Mouse (Mus musculus) midbrain, embryonic 12.5 days (tissue): ENCODE data around the gene Chmp2a. TPM values are rescaled to one million over a fixed set of nuclear protein-coding genes. Genes with fewer than 3 reads are reported as not detected.

Source experiments
- ATAC-seq: fragments of 200-750 bp; cut with Nextera tagmentation; 2 replicates; pipeline ENCODE4 v1.8.0; 2017; ENCODE audit warnings: low read depth, moderate TSS enrichment, moderate library complexity; ENCODE audit not compliant: low FRiP score
- H3K27ac ChIP-seq: fragments of 300-500 bp; sonication (generic); replicated peaks from 2 replicates; pipeline ENCODE4 v1.5.1; 2016; ENCODE audit warnings: mild to moderate bottlenecking
- H3K27me3 ChIP-seq: fragments of 300-500 bp; sonication (generic); 2 replicates; pipeline ENCODE4 v1.6.1; 2016; ENCODE audit warnings: mild to moderate bottlenecking
- H3K36me3 ChIP-seq: fragments of 300-500 bp; sonication (generic); 2 replicates; pipeline ENCODE4 v1.6.1; 2016
- H3K4me1 ChIP-seq: fragments of 300-500 bp; sonication (generic); 2 replicates; pipeline ENCODE4 v1.6.1; 2016
- H3K4me2 ChIP-seq: fragments of 300-500 bp; sonication (generic); replicated peaks from 2 replicates; pipeline ENCODE4 v1.6.1; 2016; ENCODE audit warnings: mild to moderate bottlenecking, moderate library complexity
- H3K4me3 ChIP-seq: fragments of 300-500 bp; sonication (generic); 2 replicates; pipeline ENCODE4 v1.5.1; 2016; ENCODE audit warnings: mild to moderate bottlenecking
- H3K9ac ChIP-seq: fragments of 300-500 bp; sonication (generic); replicated peaks from 2 replicates; pipeline ENCODE4 v1.6.1; 2016; ENCODE audit warnings: mild to moderate bottlenecking, moderate library complexity
- H3K9me3 ChIP-seq: fragments of 300-500 bp; sonication (generic); 2 replicates; pipeline ENCODE4 v1.6.1; 2016; ENCODE audit warnings: mild to moderate bottlenecking
- WGBS: fragments of 180-500 bp; shearing (Covaris S2); methylation state at CpG from one replicate; pipeline ENCODE4 v1.1.7; 2016; 5-methylcytosine and 5-hydroxymethylcytosine counted together
- polyA plus RNA-seq: library from polyadenylated mRNA; unstranded; fragments of >200 nt; fragmentation: Nextera tagmentation; extraction: Ambion mirVana; gene quantifications from 2 replicates; pipeline ENCODE4 v1.2.1, GENCODE M21; 2016

Chmp2a gene
- polyA plus RNA-seq, 1 experiment from 2014 or later, result 150 TPM

GRCm38 (mm10) chr7:13032541-13032940 lies 2.1 kb downstream of the Chmp2a start:
- H3K36me3 ChIP-seq, result peaks cover 70% of the 10 kb centered on the region
- ATAC-seq, result no peak
- no peaks in the 10 kb centered on the region for H3K27me3 ChIP-seq
- H3K4me2 ChIP-seq, result no peak overlapping the region
- H3K9ac ChIP-seq, result no peak overlapping the region
- H3K27ac ChIP-seq, result no peak overlapping the region
- H3K4me3 ChIP-seq, result no peak overlapping the region
- peaks cover 27% of the 10 kb centered on the region for H3K4me1 ChIP-seq
- H3K9me3 ChIP-seq, result no peaks in the 10 kb centered on the region
- WGBS, result 93% methylated on average over 7 of the region's 7 CpGs

- Histone ChIP-seq H3K36me3 (peaks cover 75% of the 10 kb centered on the region), H3K9me3 (no peaks in the 10 kb centered on the region), H3K27me3 (no peaks in the 10 kb centered on the region), H3K4me2 (no peak overlapping the region), H3K4me3 (no peak overlapping the region), H3K4me1 (peaks cover 29% of the 10 kb centered on the region), H3K27ac (no peak overlapping the region), H3K9ac (no peak overlapping the region)
- no peak for ATAC-seq
- WGBS, result 86% methylated on average over 2 of the region's 2 CpGs
These were observed 2.6 kb downstream of the Chmp2a start for GRCm38 (mm10) chr7:13031983-13032382.

DNA sequence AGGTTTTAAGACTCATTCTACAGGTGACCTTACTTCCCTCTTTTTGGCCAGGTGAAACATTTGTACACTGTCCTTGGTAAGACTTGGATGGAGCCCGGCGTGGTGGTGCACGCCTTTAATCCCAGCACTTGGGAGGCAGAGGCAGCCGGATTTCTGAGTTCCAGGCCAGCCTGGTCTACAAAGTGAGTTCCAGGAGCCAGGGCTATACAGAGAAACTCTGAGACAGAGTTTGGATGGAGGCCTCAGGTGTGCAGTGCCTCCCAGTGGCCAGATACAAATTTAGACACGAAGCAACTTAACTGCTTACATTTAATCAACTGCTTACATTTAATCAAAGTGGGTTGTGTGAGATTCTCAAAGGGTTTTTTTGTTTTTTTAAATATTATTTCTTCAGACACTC lies 3.5 kb downstream of the Chmp2a start:
- Histone ChIP-seq H3K36me3 (peaks cover 81% of the 10 kb centered on the region), H3K9ac (no peak overlapping the region), H3K4me3 (no peak overlapping the region), H3K4me2 (no peak overlapping the region), H3K27me3 (no peaks in the 10 kb centered on the region), H3K4me1 (peaks cover 29% of the 10 kb centered on the region), H3K9me3 (no peaks in the 10 kb centered on the region), H3K27ac (no peak overlapping the region)
- ATAC-seq, result no peak
- 76% methylated on average over 5 of the region's 5 CpGs for WGBS

- H3K9me3 ChIP-seq, result no peaks in the 10 kb centered on the region
- H3K9ac ChIP-seq, result no peak overlapping the region
- ATAC-seq, result no peak
- peaks cover 75% of the 10 kb centered on the region for H3K36me3 ChIP-seq
- WGBS, result 90% methylated on average over 4 of the region's 4 CpGs
- H3K4me2 ChIP-seq, result no peak overlapping the region
- H3K27ac ChIP-seq, result no peak overlapping the region
- no peaks in the 10 kb centered on the region for H3K27me3 ChIP-seq
- H3K4me1 ChIP-seq, result peaks cover 27% of the 10 kb centered on the region
- H3K4me3 ChIP-seq, result no peak overlapping the region
These were observed 5.6 kb downstream of the Chmp2a start for GRCm38 (mm10) chr7:13028986-13029385.

GRCm38 (mm10) chr7:13025511-13026112 lies 9.0 kb downstream of the Chmp2a start:
- Histone ChIP-seq H3K36me3 (peaks cover 52% of the 10 kb centered on the region), H3K9me3 (no peaks in the 10 kb centered on the region), H3K27me3 (no peaks in the 10 kb centered on the region), H3K4me2 (peak overlapping the region; percentile 97), H3K9ac (peak overlapping the region; percentile 91), H3K4me3 (peak overlapping the region; percentile 73), H3K27ac (peak overlapping the region; percentile 98; the same call in 1 of the 2 replicates), H3K4me1 (peaks cover 28% of the 10 kb centered on the region)
- 30% methylated on average over 4 of the region's 4 CpGs for WGBS
- ATAC-seq, result no peak

DNA sequence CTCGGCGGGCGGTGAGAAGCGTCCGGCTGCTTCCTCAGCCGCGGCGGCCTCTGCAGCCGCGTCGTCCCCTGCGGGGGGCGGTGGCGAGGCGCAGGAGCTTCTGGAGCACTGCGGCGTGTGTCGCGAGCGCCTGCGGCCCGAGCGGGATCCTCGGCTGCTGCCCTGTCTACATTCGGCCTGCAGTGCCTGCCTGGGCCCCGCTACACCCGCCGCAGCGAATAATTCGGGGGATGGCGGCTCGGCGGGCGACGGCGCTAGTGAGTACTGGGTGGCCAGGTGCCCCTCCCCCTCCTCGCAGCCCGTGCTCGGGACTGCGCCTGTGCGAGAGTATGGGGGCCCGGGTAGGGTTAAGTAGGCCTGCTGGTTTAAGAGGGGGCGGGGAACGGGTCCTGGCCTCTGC lies 9.8 kb downstream of the Chmp2a start:
- no peaks in the 10 kb centered on the region for H3K9me3 ChIP-seq
- ATAC-seq, result peak; percentile 67
- under 1% methylated on average over 22 of the region's 44 CpGs for WGBS

GRCm38 (mm10) chr7:13023928-13024731 lies 10.5 kb downstream of the Chmp2a start:
- Histone ChIP-seq H3K27me3 (no peaks in the 10 kb centered on the region), H3K4me2 (peak overlapping the region; percentile 97), H3K9ac (peak overlapping the region; percentile 91), H3K27ac (peak overlapping the region; percentile 98), H3K9me3 (no peaks in the 10 kb centered on the region), H3K36me3 (peaks cover 37% of the 10 kb centered on the region), H3K4me3 (peak overlapping the region; percentile 73), H3K4me1 (peaks cover 28% of the 10 kb centered on the region)
- WGBS, result under 1% methylated on average over 83 of the region's 95 CpGs
- peak; percentile 86 for ATAC-seq

More for the DNA sequence above, 9.8 kb downstream of the Chmp2a start:
- Histone ChIP-seq H3K27me3 (no peaks in the 10 kb centered on the region), H3K9ac (peak overlapping the region; percentile 91), H3K4me3 (peak overlapping the region; percentile 73), H3K27ac (peak overlapping the region; percentile 98), H3K4me2 (peak overlapping the region; percentile 97), H3K4me1 (peaks cover 28% of the 10 kb centered on the region), H3K36me3 (peaks cover 44% of the 10 kb centered on the region)

DNA sequence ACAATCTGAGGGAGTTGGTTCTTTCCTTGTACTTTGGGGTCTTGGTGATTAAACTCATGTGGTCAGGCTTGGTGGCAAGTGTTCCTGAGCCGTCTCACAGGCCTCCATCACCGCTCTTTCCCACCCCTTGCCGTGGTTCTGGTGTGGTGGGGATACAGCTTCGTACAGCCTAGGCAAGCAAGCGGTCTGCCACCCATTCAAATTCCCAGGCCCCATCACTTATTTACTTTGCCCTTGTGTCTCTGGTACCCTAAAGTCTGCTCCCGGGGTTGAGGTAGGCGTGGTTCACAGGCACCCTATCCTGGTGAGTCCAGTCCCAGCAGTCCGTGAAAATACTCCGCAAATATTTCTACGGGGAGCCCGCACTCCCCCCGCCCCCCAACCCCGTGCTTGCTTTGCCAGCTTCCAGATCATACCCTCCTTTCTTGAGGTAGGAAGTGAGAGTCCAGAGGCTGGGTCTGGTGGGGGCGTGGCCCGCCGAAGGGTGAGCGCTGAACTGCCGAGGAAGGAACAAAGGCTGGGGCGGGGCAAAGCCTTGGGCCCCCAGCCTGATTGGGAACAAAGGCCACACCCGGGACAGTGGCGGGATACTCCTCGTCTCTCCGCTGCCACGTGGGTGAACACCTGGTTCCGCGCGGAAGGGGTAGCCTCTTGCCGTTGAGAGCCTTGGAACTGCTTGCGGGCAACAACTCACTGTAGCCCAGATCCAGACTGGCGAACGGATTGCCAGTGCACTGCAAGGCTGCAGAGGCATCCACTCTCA lies 11.7 kb downstream of the Chmp2a start:
- peak overlapping the region; percentile 97 for H3K4me2 ChIP-seq
- no peaks in the 10 kb centered on the region for H3K27me3 ChIP-seq
- ATAC-seq, result peak; percentile 67
- no peaks in the 10 kb centered on the region for H3K9me3 ChIP-seq
- peak overlapping the region; percentile 72 for H3K9ac ChIP-seq
- H3K36me3 ChIP-seq, result peaks cover 25% of the 10 kb centered on the region
- WGBS, result 4% methylated on average over 31 of the region's 31 CpGs
- peak overlapping the region; percentile 98 for H3K27ac ChIP-seq
- peaks cover 28% of the 10 kb centered on the region for H3K4me1 ChIP-seq
- peak overlapping the region; percentile 73 for H3K4me3 ChIP-seq

GRCm38 (mm10) chr7:13015217-13015616 lies 19.4 kb downstream of the Chmp2a start:
- Histone ChIP-seq H3K27ac (no peak overlapping the region), H3K9me3 (no peaks in the 10 kb centered on the region), H3K27me3 (no peaks in the 10 kb centered on the region), H3K9ac (no peak overlapping the region), H3K4me1 (peaks cover 5% of the 10 kb centered on the region), H3K36me3 (no peaks in the 10 kb centered on the region), H3K4me3 (no peak overlapping the region), H3K4me2 (no peak overlapping the region)
- 84% methylated on average over 1 of the region's 1 CpGs for WGBS
- ATAC-seq, result no peak

DNA sequence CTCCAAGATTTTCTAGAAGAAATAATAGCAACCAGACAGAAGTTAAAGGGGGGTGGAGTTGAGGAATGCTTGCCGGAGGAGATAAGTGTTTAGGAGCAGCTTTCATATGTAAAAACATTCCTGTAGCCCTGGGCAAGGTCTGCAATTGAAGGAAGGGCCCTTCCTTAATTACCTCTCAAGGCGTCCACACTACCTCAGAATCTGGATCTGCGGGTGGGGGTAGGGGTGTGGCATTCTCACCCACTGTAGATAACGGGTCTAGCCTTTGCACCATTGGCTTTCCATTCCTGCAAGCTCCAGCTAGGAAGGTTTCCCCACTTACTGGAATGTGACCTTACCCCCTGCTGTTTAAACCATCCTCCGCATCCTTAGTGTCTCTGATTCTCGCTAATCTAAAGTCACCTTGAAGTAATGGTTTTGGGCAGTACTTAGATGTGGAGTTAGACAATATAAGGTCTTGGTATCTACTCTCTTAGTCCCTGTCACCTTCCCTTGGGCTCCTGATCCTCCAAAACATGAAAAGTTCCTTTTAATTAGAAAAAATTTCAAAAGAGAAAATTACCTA lies 20.2 kb downstream of the Chmp2a start:
- Histone ChIP-seq H3K9ac (no peak overlapping the region), H3K27ac (no peak overlapping the region), H3K4me1 (peaks cover 6% of the 10 kb centered on the region), H3K9me3 (no peaks in the 10 kb centered on the region), H3K4me2 (no peak overlapping the region), H3K4me3 (no peak overlapping the region), H3K27me3 (no peaks in the 10 kb centered on the region), H3K36me3 (no peaks in the 10 kb centered on the region)
- WGBS, result 43% methylated on average over 6 of the region's 6 CpGs
- no peak for ATAC-seq

DNA sequence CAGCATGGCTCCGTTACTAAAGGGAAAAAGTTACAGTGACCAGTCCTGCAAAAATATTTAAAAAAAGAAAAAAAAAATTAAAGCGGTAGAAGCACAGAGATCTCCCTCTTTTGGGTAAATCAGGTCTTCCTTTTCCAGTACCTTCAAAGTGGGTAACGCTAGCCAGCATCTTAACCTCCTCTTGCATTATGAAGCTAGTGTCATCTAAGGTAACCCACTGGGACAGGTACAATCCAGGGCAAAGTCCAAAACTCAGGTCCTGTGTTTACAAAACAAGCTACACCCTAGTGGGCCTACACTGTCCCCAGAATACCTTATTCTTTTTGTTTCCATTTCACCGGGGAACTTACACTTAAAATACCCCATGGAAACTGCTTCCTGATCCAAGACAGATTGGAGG lies 20.9 kb downstream of the Chmp2a start:
- Histone ChIP-seq H3K4me3 (no peak overlapping the region), H3K27ac (no peak overlapping the region), H3K4me1 (peaks cover 10% of the 10 kb centered on the region), H3K9me3 (no peaks in the 10 kb centered on the region), H3K27me3 (no peaks in the 10 kb centered on the region), H3K9ac (no peak overlapping the region), H3K4me2 (no peak overlapping the region), H3K36me3 (no peaks in the 10 kb centered on the region)
- ATAC-seq, result no peak
- WGBS, result 68% methylated on average over 4 of the region's 4 CpGs
